Mouse (Mus musculus) CH12.LX (cell line): ENCODE measurements around the gene Spn. TPM values are rescaled to one million over a fixed set of nuclear protein-coding genes. Genes with fewer than 3 reads are reported as not detected.

ENCODE experiments used
- DNase-seq: peaks from one replicate; pipeline ENCODE4 v3.0.0-alpha.2; 2013; ENCODE audit errors: extremely low read depth
- H3K27ac ChIP-seq: 2 replicates; pipeline ENCODE4 v1.5.1; 2012; ENCODE audit warnings: low read depth, mild to moderate bottlenecking, control low read depth, moderate library complexity; ENCODE audit not compliant: insufficient read depth
- H3K27me3 ChIP-seq: replicated peaks from 2 replicates; pipeline ENCODE3; 2012; ENCODE audit warnings: inconsistent platforms
- H3K36me3 ChIP-seq, 2 experiments: replicated peaks in 1 of 2; 2 replicates each; pipeline versions ENCODE3 to v1.6.1; 2012; ENCODE audit warnings: inconsistent platforms in 1 of 2, low read length in 1 of 2, mild to moderate bottlenecking in 1 of 2, mixed read lengths in 1 of 2, moderate library complexity in 1 of 2; ENCODE audit not compliant: control insufficient read depth in 1 of 2, insufficient read depth in 1 of 2
- H3K4me1 ChIP-seq, 2 experiments: 2 replicates each; pipeline ENCODE4 v1.6.1; 2012; ENCODE audit warnings: inconsistent platforms in 1 of 2, moderate library complexity in 1 of 2; ENCODE audit not compliant: insufficient read depth in 2 of 2, control insufficient read depth in 1 of 2
- H3K4me2 ChIP-seq: 2 replicates; pipeline ENCODE4 v1.6.1; 2012; ENCODE audit warnings: low read depth, mild to moderate bottlenecking, control low read depth; ENCODE audit not compliant: poor library complexity, insufficient read depth, severe bottlenecking
- H3K4me3 ChIP-seq, 3 experiments: fragments of 150-350 bp in 1 of 3; sonication (generic) in 1 of 3; replicated peaks in 1 of 3; 2 replicates each; pipeline versions ENCODE3 to v1.5.1; 2011 to 2012; ENCODE audit warnings: low read depth in 2 of 3, low read length in 2 of 3, mild to moderate bottlenecking in 2 of 3, moderate library complexity in 2 of 3, control low read depth in 1 of 3, improper control_type of control experiment in 1 of 3, inconsistent platforms in 1 of 3, mixed read lengths in 1 of 3; ENCODE audit not compliant: poor library complexity in 1 of 3
- H3K79me2 ChIP-seq: replicated peaks from 2 replicates; pipeline ENCODE4 v1.6.1; 2012; ENCODE audit warnings: mild to moderate bottlenecking, moderate library complexity; ENCODE audit not compliant: control insufficient read depth, poor library complexity, insufficient read depth, severe bottlenecking; ENCODE audit errors: extremely low read depth
- H3K9ac ChIP-seq: 2 replicates; pipeline ENCODE4 v1.6.1; 2012; ENCODE audit warnings: low read depth, mild to moderate bottlenecking, control low read depth, moderate library complexity; ENCODE audit not compliant: insufficient read depth
- H3K9me3 ChIP-seq: replicated peaks from 2 replicates; pipeline ENCODE3; 2012; ENCODE audit warnings: low read length, inconsistent platforms, mixed read lengths
- BHLHE40 ChIP-seq: IDR thresholded peaks from 2 replicates; pipeline ENCODE4 v1.6.1; 2011; ENCODE audit warnings: mild to moderate bottlenecking, low read depth, low read length, improper control_type of control experiment
- CTCF ChIP-seq, 2 experiments: IDR thresholded peaks in 1 of 2; conservative IDR thresholded peaks in 1 of 2; 2 replicates each; pipeline ENCODE4 v1.5.1; 2011 to 2012; ENCODE audit warnings: low read depth in 2 of 2, low read length in 2 of 2, improper control_type of control experiment in 1 of 2, inconsistent platforms in 1 of 2, mild to moderate bottlenecking in 1 of 2, moderate library complexity in 1 of 2
- ETS1 ChIP-seq: conservative IDR thresholded peaks from 2 replicates; pipeline ENCODE4 v1.6.1; 2012; ENCODE audit warnings: low read depth, mild to moderate bottlenecking, inconsistent platforms, low read length, improper control_type of control experiment, moderate library complexity
- IRF4 ChIP-seq: IDR thresholded peaks from 2 replicates; pipeline ENCODE4 v1.6.1; 2014; ENCODE audit warnings: low read depth, mild to moderate bottlenecking, inconsistent platforms, low read length, improper control_type of control experiment
- KAT2A ChIP-seq: IDR thresholded peaks from 2 replicates; pipeline ENCODE4 v1.6.1; 2012; ENCODE audit warnings: low read length, improper control_type of control experiment, inconsistent platforms; ENCODE audit not compliant: insufficient replicate concordance
- MAFK ChIP-seq: IDR thresholded peaks from 2 replicates; pipeline ENCODE4 v1.6.1; 2011; ENCODE audit warnings: low read length, improper control_type of control experiment; ENCODE audit not compliant: insufficient replicate concordance
- MEF2A ChIP-seq: IDR thresholded peaks from 2 replicates; pipeline ENCODE4 v1.6.1; 2014; ENCODE audit warnings: low read depth, mild to moderate bottlenecking, inconsistent platforms, low read length, improper control_type of control experiment, borderline replicate concordance
- MXI1 ChIP-seq: IDR thresholded peaks from 2 replicates; pipeline ENCODE4 v1.6.1; 2011; ENCODE audit warnings: mild to moderate bottlenecking, low read depth, low read length, improper control_type of control experiment
- MYC ChIP-seq: IDR thresholded peaks from 2 replicates; pipeline ENCODE4 v1.6.1; 2011; ENCODE audit warnings: low read depth, mild to moderate bottlenecking, improper control_type of control experiment, low read length
- NELFE ChIP-seq: IDR thresholded peaks from 2 replicates; pipeline ENCODE4 v1.6.1; 2011; ENCODE audit warnings: low read depth, low read length, improper control_type of control experiment
- NRF1 ChIP-seq: IDR thresholded peaks from 2 replicates; pipeline ENCODE4 v1.6.1; 2014; ENCODE audit warnings: low read depth, mild to moderate bottlenecking, inconsistent platforms, low read length, improper control_type of control experiment, moderate library complexity
- POLR2A ChIP-seq: IDR thresholded peaks from 2 replicates; pipeline ENCODE4 v1.6.1; 2011; ENCODE audit warnings: low read depth, mild to moderate bottlenecking, improper control_type of control experiment, low read length
- POLR2AphosphoS2 ChIP-seq: IDR thresholded peaks from 2 replicates; pipeline ENCODE4 v1.6.1; 2011; ENCODE audit warnings: low read depth, low read length, improper control_type of control experiment
- RAD21 ChIP-seq: IDR thresholded peaks from 2 replicates; pipeline ENCODE4 v1.6.1; 2011; ENCODE audit warnings: low read depth, mild to moderate bottlenecking, low read length, improper control_type of control experiment, moderate library complexity
- SMC3 ChIP-seq: IDR thresholded peaks from 2 replicates; pipeline ENCODE4 v1.6.1; 2011; ENCODE audit warnings: low read depth, low read length, improper control_type of control experiment
- TBP ChIP-seq: conservative IDR thresholded peaks from 2 replicates; pipeline ENCODE4 v1.6.1; 2011; ENCODE audit warnings: low read depth, low read length, improper control_type of control experiment
- TCF12 ChIP-seq: IDR thresholded peaks from 2 replicates; pipeline ENCODE4 v1.6.1; 2014; ENCODE audit warnings: low read depth, mild to moderate bottlenecking, inconsistent platforms, low read length, improper control_type of control experiment
- UBTF ChIP-seq: IDR thresholded peaks from 2 replicates; pipeline ENCODE4 v1.6.1; 2012; ENCODE audit warnings: low read depth, mild to moderate bottlenecking, inconsistent platforms, low read length, improper control_type of control experiment, moderate library complexity
- USF1 ChIP-seq: IDR thresholded peaks from 2 replicates; pipeline ENCODE4 v1.6.1; 2014; ENCODE audit warnings: low read depth, mild to moderate bottlenecking, inconsistent platforms, low read length, improper control_type of control experiment
- ZMIZ1 ChIP-seq: IDR thresholded peaks from 2 replicates; pipeline ENCODE4 v1.6.1; 2012; ENCODE audit warnings: low read depth, mild to moderate bottlenecking, inconsistent platforms, low read length, improper control_type of control experiment
- ZNF384 ChIP-seq: IDR thresholded peaks from 2 replicates; pipeline ENCODE4 v1.6.1; 2012; ENCODE audit warnings: low read depth, low read length, improper control_type of control experiment, inconsistent platforms
- dilution Hi-C: fragments of 300-500 bp; cut with MboI; formaldehyde crosslinking; loops from 2 replicates; pipeline ENCODE4 v1.14.3; 2020; ENCODE audit warnings: low sequenced_read_pairs; ENCODE audit not compliant: extremely low pct_unique_long_range_greater_than_20kb, extremely low pct_ligation_motif_present
- in situ Hi-C: fragments of 300-500 bp; cut with MboI; formaldehyde crosslinking; loops from 3 replicates; pipeline ENCODE4 v1.14.3; 2019; ENCODE audit warnings: low sequenced_read_pairs, low pct_ligation_motif_present, low pct_unique_long_range_greater_than_20kb, mixed read lengths
- polyA plus RNA-seq: library from polyadenylated mRNA; unstranded; fragments of >175 nt; gene quantifications from 2 replicates; pipeline ENCODE4 v1.2.1, GENCODE M21; 2012; ENCODE audit warnings: low read depth; ENCODE audit not compliant: insufficient read length
- total RNA-seq, 2 experiments: library from RNA; depleted of rRNA; stranded (reverse); fragments of 300-350 nt in 1 of 2; fragments of >200 nt in 1 of 2; gene quantifications; 2 replicates each; pipeline ENCODE4 v1.2.3; 2012 to 2014

Gene Spn
- total and polyA plus RNA-seq, 3 experiments: 2.4 to 16.3 (median 3.3) TPM

DNA sequence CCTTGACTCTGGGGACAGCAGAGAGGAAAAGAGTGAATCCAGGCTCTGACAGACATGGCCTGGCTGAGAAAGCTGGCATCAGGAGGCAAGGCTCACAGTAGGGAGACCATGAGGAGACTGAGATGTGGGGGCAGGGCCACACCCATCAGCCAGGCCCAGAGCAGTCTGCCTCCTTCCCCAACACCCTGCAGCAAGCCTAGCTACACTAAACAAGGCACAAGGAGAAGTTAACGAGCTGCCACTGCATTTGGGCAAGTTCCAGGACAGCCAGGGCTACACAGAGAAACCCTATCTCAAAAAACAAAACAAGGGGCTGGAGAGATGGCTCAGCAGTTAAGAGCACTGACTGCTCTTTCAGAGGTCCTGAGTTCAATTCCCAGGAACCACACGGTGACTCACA is 4.6 kb upstream of the Spn start:
- H3K4me3 ChIP-seq: no peak overlapping the region
- no peaks in the 10 kb centered on the region for H3K9me3 ChIP-seq

DNA sequence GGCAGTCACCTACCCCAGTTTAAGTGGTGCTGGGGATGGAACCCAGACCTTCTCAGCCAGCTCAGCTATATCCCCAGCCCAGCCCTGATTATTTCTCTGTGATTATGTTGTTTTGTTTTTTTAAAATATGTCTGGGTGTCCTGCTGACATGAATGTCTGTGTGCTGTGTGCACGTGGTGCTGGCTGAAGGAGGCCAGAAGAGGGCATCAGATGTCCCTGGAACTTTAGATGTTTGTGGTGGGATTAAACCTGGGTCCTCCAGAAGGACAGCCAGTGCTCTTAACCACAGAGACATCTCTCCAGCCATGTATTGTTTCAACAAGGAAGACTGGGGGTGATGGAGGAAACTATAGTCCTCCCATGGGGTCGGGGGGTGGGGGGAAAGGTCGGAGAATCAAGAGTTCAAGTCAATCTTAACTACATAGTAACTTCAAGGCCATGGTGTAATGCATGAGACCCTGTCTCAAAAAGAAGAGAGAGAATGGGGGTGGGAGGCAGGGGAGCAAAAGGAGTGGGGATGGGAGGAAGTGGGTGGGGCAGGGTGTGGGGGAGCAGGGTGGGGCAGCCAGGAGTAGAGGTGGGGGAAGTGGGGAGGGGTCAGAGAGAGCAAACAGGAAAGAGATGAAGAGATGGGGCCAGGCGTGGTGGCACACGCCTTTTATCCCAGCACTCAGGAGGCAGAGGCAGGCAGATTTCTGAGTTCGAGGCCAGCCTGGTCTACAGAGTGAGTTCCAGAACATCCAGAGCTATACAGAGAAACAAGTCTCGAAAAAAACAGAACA is 3.2 kb upstream of the Spn start:
- no peak overlapping the region for H3K27ac ChIP-seq
- no peaks in the 10 kb centered on the region for H3K27me3 ChIP-seq
- no peaks in the 10 kb centered on the region for H3K79me2 ChIP-seq
- DNase-seq: peak; percentile 17
- H3K4me2 ChIP-seq: no peak overlapping the region
- H3K4me1 ChIP-seq: peaks cover 8 to 16% of the 10 kb centered on the region in 2 experiments
- dilution Hi-C loops (no loop called here), in situ Hi-C loops (no loop called here)
- H3K4me3 ChIP-seq: no peak overlapping the region
- no peak overlapping the region for H3K9ac ChIP-seq
- H3K9me3 ChIP-seq: no peaks in the 10 kb centered on the region
- H3K36me3 ChIP-seq: peaks cover 0 to 3% of the 10 kb centered on the region in 2 experiments
- TF ChIP-seq MAFK: no peak
- TF ChIP-seq ZNF384: no peak
- no peak for TF ChIP-seq USF1
- TF ChIP-seq MYC: peak; percentile 68; the same call in 1 of the 2 replicates
- TF ChIP-seq NRF1: no peak
- TF ChIP-seq RAD21: peak; percentile 54
- TF ChIP-seq SMC3: peak; percentile 57
- TF ChIP-seq TCF12: no peak
- TF ChIP-seq BHLHE40: 0 out of 2 replicates have a peak, but pooled peaks have one; percentile 30
- TF ChIP-seq KAT2A: no peak
- TF ChIP-seq ETS1: no peak
- peak in 1 of 2 experiments; percentile 66; a peak in 2 of 4 replicates for TF ChIP-seq CTCF (conservative IDR thresholded peaks at IDR 0.05 in 1 of 2, IDR thresholded peaks at IDR 0.05 in 1 of 2; ENCODE audit: low read depth in 2 of 2, low read length in 2 of 2)
- TF ChIP-seq IRF4: no peak
- no peak for TF ChIP-seq MXI1

More for the DNA sequence above, 4.6 kb upstream of the Spn start:
- H3K4me1 ChIP-seq: peaks cover 5 to 23% of the 10 kb centered on the region in 2 experiments
- in situ Hi-C loops (no loop called here), dilution Hi-C loops (no loop called here)
- no peak overlapping the region for H3K4me2 ChIP-seq
- no peaks in the 10 kb centered on the region for H3K36me3 ChIP-seq
- no peaks in the 10 kb centered on the region for H3K27me3 ChIP-seq
- DNase-seq: no peak
- H3K27ac ChIP-seq: no peak overlapping the region
- TF ChIP-seq POLR2A: no peak
- no peak for TF ChIP-seq ZNF384
- TF ChIP-seq ZMIZ1: no peak
- TF ChIP-seq POLR2AphosphoS2: no peak
- no peak for TF ChIP-seq BHLHE40
- TF ChIP-seq MEF2A: no peak
- TF ChIP-seq SMC3: no peak
- TF ChIP-seq UBTF: no peak
- TF ChIP-seq NELFE: no peak
- no peak for TF ChIP-seq TBP
- H3K9ac ChIP-seq: no peak overlapping the region
- no peaks in the 10 kb centered on the region for H3K79me2 ChIP-seq
